Mouse (Mus musculus) gastrocnemius, adult 8-10 months (tissue): ENCODE measurements around the gene Lin7a. TPM values are rescaled to one million over a fixed set of nuclear protein-coding genes. Genes with fewer than 3 reads are reported as not detected.

Experiments
- DNase-seq, 2 experiments: peaks; one replicate each; pipeline ENCODE4 v3.0.0; 2022; ENCODE audit warnings: low spot score in 2 of 2
- total RNA-seq, 4 experiments: library from RNA; stranded (reverse); gene quantifications; 2 replicates each; pipeline ENCODE4 v1.2.4; 2022

Gene Lin7a
- total RNA-seq, 4 experiments from 2014 or later = 0.70 to 1.7 (median 0.86) TPM

GRCm38 (mm10) chr10:107251801-107252502 is 19.5 kb upstream of the Lin7a start:
- no peak for DNase-seq

GRCm38 (mm10) chr10:107252503-107252815 is 19.0 kb upstream of the Lin7a start:
- DNase-seq = no peak

GRCm38 (mm10) chr10:107253191-107253965 is 18.1 kb upstream of the Lin7a start:
- DNase-seq = no peak

- DNase-seq = no peak
Measured at GRCm38 (mm10) chr10:107254656-107255055, 16.8 kb upstream of the Lin7a start.

GRCm38 (mm10) chr10:107255351-107256050 is 16.0 kb upstream of the Lin7a start:
- no peak for DNase-seq

- no peak for DNase-seq
Measured at GRCm38 (mm10) chr10:107256451-107256960, 15.0 kb upstream of the Lin7a start.

- DNase-seq = no peak
Measured at GRCm38 (mm10) chr10:107260428-107260827, 11.1 kb upstream of the Lin7a start.

- no peak for DNase-seq
Measured at GRCm38 (mm10) chr10:107272131-107272803, 781 bp downstream of the Lin7a start.

- no peak for DNase-seq
Measured at GRCm38 (mm10) chr10:107272804-107273145, 1.3 kb downstream of the Lin7a start.

GRCm38 (mm10) chr10:107273848-107274247 is 2.4 kb downstream of the Lin7a start:
- DNase-seq = no peak

GRCm38 (mm10) chr10:107274785-107275184 is 3.3 kb downstream of the Lin7a start:
- no peak for DNase-seq

- no peak for DNase-seq
Measured at GRCm38 (mm10) chr10:107276647-107277046, 5.2 kb downstream of the Lin7a start.

- no peak for DNase-seq
Measured at GRCm38 (mm10) chr10:107293934-107294664, 22.6 kb downstream of the Lin7a start.

- DNase-seq = no peak
Measured at GRCm38 (mm10) chr10:107300587-107301248, 29.2 kb downstream of the Lin7a start.

- DNase-seq = no peak
Measured at GRCm38 (mm10) chr10:107310964-107311490, 39.5 kb downstream of the Lin7a start.

- DNase-seq = no peak
Measured at GRCm38 (mm10) chr10:107312609-107313008, 41.1 kb downstream of the Lin7a start.

- no peak for DNase-seq
Measured at GRCm38 (mm10) chr10:107313395-107313794, 41.9 kb downstream of the Lin7a start.

- no peak for DNase-seq
Measured at GRCm38 (mm10) chr10:107315251-107315650, 43.8 kb downstream of the Lin7a start.

- DNase-seq = no peak
Measured at GRCm38 (mm10) chr10:107315681-107316080, 44.2 kb downstream of the Lin7a start.

- DNase-seq = no peak
Measured at GRCm38 (mm10) chr10:107316100-107316499, 44.6 kb downstream of the Lin7a start.
